Mouse (Mus musculus): ENCODE measurements around the gene Unc5b. TPM values are rescaled to one million over a fixed set of nuclear protein-coding genes. Genes with fewer than 3 reads are reported as not detected.
A peak's percentile ranks its signal among the peaks of the same experiment; 100 is the strongest.

Unc5b gene
- polyA plus RNA-seq, 1 experiment from 2014 or later, result 6.1 TPM

- H3K4me2 ChIP-seq, result peak overlapping the region; percentile 94
- H3K4me3 ChIP-seq, result peak overlapping the region; percentile 75
- peaks cover 62% of the 10 kb centered on the region for H3K4me1 ChIP-seq
- no peaks in the 10 kb centered on the region for H3K9me3 ChIP-seq
- peaks cover 61% of the 10 kb centered on the region for H3K27me3 ChIP-seq
- no peak overlapping the region for H3K27ac ChIP-seq
- peak overlapping the region; percentile 87 for H3K9ac ChIP-seq
- ATAC-seq (ENCODE audit: insufficient number of reproducible peaks, insufficient read depth, low FRiP score, low TSS enrichment, low read depth), result no peak
- H3K36me3 ChIP-seq, result no peaks in the 10 kb centered on the region
- under 1% methylated on average over 11 of the region's 11 CpGs for WGBS
These were observed 1.4 kb downstream of the Unc5b start for GRCm38 (mm10) chr10:60830000-60830399.

GRCm38 (mm10) chr10:60829071-60829470 lies 2.3 kb downstream of the Unc5b start:
- H3K4me3 ChIP-seq, result peak overlapping the region; percentile 75
- WGBS, result 40% methylated on average over 6 of the region's 6 CpGs
- H3K9ac ChIP-seq, result peak overlapping the region; percentile 87; the same call in 1 of the 2 replicates
- H3K36me3 ChIP-seq, result no peaks in the 10 kb centered on the region
- no peaks in the 10 kb centered on the region for H3K9me3 ChIP-seq
- H3K4me1 ChIP-seq, result peaks cover 71% of the 10 kb centered on the region
- peaks cover 54% of the 10 kb centered on the region for H3K27me3 ChIP-seq
- H3K4me2 ChIP-seq, result peak overlapping the region; percentile 94
- no peak for ATAC-seq (ENCODE audit: insufficient number of reproducible peaks, insufficient read depth, low FRiP score, low TSS enrichment, low read depth)
- H3K27ac ChIP-seq, result no peak overlapping the region

DNA sequence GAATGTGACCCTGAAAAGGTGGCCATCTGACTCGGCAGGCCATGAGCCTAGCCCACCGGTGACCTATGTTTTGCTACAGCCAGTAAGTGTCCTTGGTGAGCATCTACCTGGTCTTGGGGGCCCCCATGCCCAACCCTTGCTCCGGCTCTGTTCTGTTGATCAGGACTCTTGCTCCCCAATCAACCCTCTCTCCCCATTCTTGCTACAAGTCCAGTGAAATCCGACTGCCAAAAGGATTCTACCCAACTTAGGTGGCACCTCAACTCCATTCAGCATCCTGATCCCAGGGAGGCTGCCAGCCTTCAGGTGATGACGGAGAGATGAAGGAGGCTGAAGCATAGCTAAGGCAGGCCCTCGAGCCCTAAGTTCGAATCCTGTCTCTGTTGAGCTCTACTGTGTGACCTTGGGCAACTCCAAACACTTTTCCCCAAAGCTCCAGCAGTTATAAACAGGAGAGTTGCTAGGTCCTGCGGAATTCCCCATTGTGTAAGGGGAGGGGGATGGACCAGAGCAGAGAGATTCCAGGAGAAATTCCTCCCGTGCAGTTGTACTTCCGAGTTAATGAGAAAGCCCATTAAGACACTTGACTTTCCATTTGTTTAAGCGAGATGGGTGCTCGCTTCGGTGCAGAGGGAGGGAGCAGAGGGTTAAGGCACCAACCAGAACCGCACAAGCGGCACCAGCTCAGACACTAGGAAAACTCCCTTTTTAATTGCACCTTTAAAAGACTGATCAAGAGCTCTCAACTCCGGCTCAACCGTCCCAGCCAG lies 3.3 kb downstream of the Unc5b start:
- H3K4me1 ChIP-seq, result peaks cover 81% of the 10 kb centered on the region
- H3K27ac ChIP-seq, result no peak overlapping the region
- ATAC-seq (ENCODE audit: insufficient number of reproducible peaks, insufficient read depth, low FRiP score, low TSS enrichment, low read depth), result no peak
- no peaks in the 10 kb centered on the region for H3K9me3 ChIP-seq
- H3K4me2 ChIP-seq, result peak overlapping the region; percentile 94
- WGBS, result 40% methylated on average over 17 of the region's 17 CpGs
- 0 out of 2 replicates have a peak overlapping the region, but pooled peaks have one; percentile 21 for H3K9ac ChIP-seq
- peaks cover 45% of the 10 kb centered on the region for H3K27me3 ChIP-seq
- no peaks in the 10 kb centered on the region for H3K36me3 ChIP-seq
- peak overlapping the region; percentile 75 for H3K4me3 ChIP-seq

DNA sequence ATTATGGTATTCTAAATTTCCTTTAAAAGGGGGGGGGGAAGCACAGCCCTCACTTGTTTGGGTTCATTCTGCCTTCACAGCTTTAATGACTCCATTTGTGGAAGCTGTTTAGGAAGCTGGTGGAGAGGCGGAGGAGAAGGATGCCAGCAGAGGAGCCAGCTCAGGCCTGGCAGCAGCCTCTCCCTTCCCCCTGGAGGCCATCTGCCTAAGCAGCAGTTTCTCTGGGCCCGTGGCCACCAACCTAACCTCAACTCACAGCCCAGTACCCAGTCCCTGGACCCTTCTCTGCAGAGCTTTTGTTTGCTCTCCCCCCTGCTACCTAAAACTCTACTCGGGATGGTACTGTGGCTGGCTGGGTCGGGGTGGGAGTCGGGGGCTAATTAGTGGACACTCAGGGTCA lies 4.1 kb downstream of the Unc5b start:
- ATAC-seq (ENCODE audit: insufficient number of reproducible peaks, insufficient read depth, low FRiP score, low TSS enrichment, low read depth), result no peak

DNA sequence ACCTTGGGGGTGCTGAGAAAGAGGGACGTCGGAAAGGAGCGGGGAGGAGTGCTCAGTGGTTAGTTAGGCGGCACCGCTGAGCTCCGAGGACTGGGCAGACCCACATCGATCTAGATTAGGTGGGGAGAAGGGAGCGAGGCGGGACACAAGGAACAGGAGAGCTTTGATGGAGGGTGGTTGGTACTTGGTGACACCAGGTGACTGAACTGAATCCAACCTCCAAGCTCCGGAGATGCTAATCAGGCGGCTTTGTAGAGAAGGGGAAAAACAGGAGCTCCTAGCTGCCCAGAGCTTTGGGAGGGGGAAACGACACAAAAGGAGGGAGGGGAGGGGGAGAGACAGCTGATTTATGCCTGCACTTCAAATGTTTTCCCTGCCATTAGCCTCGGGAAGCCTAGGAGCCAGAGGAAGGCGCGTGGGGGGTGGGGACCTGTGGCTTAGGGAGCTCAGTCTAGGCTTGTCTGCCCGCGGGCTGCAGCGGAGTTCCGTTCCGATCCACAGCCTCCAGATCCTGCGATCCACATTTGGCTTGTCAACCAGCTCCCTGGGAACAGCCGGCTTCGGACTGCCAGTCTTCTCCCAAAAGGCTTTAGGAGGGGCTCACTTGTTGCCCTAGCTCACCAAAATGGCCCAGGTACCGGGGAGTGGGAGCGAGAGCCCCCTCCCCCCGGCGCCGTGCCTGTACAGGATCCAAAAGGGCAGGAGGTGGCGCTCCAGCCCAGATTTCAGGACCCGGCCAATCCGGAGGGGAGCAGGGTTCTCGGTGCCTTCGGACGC lies 4.7 kb downstream of the Unc5b start:
- H3K36me3 ChIP-seq, result no peaks in the 10 kb centered on the region
- no peak for ATAC-seq (ENCODE audit: insufficient number of reproducible peaks, insufficient read depth, low FRiP score, low TSS enrichment, low read depth)
- H3K4me1 ChIP-seq, result peaks cover 92% of the 10 kb centered on the region
- under 1% methylated on average over 34 of the region's 34 CpGs for WGBS
- H3K27ac ChIP-seq, result peak overlapping the region; percentile 41; the same call in 1 of the 2 replicates
- peaks cover 32% of the 10 kb centered on the region for H3K27me3 ChIP-seq
- peak overlapping the region; percentile 45 for H3K4me3 ChIP-seq
- peak overlapping the region; percentile 68 for H3K9ac ChIP-seq
- peak overlapping the region; percentile 94 for H3K4me2 ChIP-seq
- H3K9me3 ChIP-seq, result no peaks in the 10 kb centered on the region

More for the DNA sequence above, 4.1 kb downstream of the Unc5b start:
- 22% methylated on average over 5 of the region's 5 CpGs for WGBS
- H3K27me3 ChIP-seq, result peaks cover 37% of the 10 kb centered on the region
- H3K9me3 ChIP-seq, result no peaks in the 10 kb centered on the region
- peak overlapping the region; percentile 68 for H3K9ac ChIP-seq
- peak overlapping the region; percentile 45 for H3K4me3 ChIP-seq
- H3K4me2 ChIP-seq, result peak overlapping the region; percentile 94
- H3K27ac ChIP-seq, result peak overlapping the region; percentile 41; the same call in 1 of the 2 replicates
- peaks cover 89% of the 10 kb centered on the region for H3K4me1 ChIP-seq
- H3K36me3 ChIP-seq, result no peaks in the 10 kb centered on the region

DNA sequence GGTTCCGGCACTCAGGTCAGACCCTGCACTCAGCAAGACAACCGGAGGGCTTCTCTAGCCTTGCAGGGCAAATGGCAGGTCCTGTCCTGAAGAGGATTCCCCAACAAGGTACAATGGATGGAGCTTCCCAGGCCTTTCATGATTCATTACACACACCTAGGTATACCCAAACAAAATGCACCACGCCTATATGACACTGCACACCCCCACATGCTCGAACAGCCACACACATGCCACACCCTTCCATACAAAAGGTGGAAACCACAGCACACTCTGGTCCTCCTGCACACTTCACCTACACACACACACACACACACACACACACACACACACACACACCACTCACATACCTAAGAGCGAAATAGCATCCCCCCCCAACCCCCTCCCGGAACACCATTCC lies 5.4 kb downstream of the Unc5b start:
- H3K27ac ChIP-seq, result no peak overlapping the region
- H3K4me3 ChIP-seq, result peak overlapping the region; percentile 45
- WGBS, result 50% methylated on average over 6 of the region's 6 CpGs
- peak overlapping the region; percentile 94 for H3K4me2 ChIP-seq
- peaks cover 32% of the 10 kb centered on the region for H3K27me3 ChIP-seq
- peaks cover 96% of the 10 kb centered on the region for H3K4me1 ChIP-seq
- no peaks in the 10 kb centered on the region for H3K36me3 ChIP-seq
- H3K9ac ChIP-seq, result no peak overlapping the region
- H3K9me3 ChIP-seq, result no peaks in the 10 kb centered on the region
- no peak for ATAC-seq (ENCODE audit: insufficient number of reproducible peaks, insufficient read depth, low FRiP score, low TSS enrichment, low read depth)

GRCm38 (mm10) chr10:60823744-60824143 lies 7.6 kb downstream of the Unc5b start:
- Histone ChIP-seq H3K36me3 (no peaks in the 10 kb centered on the region), H3K4me1 (peaks cover 74% of the 10 kb centered on the region), H3K4me2 (no peak overlapping the region), H3K27ac (no peak overlapping the region), H3K9ac (peak overlapping the region; percentile 44; the same call in 1 of the 2 replicates), H3K27me3 (peaks cover 19% of the 10 kb centered on the region), H3K4me3 (no peak overlapping the region), H3K9me3 (no peaks in the 10 kb centered on the region)
- no peak for ATAC-seq (ENCODE audit: insufficient number of reproducible peaks, insufficient read depth, low FRiP score, low TSS enrichment, low read depth)
- 36% methylated on average over 8 of the region's 8 CpGs for WGBS

DNA sequence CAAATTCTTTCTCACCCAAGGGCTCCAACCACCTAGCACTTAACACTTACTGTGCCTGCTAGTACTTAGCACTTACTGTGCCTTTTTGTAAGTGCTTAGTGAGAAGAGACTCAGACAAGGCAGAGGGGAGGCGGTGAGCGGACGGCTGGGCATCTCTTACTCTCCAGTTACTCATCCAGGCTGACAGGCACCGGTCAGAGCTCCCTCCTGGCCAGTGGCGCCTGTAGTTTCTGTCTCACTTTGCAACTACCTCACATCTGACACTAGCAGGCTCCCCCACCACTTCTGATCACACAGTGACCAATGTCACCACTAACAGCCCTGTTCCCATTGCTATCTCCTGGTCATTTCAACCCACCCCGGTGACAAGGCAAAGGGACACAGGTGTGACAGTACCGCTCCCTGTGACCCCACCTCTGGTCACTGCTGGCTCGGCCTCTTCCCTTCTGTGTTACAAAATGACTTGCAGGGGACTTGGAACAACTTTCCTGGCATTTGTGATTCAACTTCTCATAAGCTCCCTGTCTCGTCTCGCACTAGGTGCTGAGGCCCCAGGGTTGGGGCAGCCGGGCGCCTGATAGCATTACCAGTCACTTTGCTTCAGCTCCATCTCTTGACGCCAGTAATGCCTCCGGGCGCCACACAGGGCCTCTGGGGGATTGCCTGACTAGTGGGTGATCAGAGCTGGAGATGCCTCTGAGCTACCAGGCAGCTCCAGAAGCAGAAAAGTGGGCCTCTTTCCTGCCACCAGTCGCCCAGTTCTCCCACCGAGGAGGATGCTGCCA lies 8.5 kb downstream of the Unc5b start:
- ATAC-seq (ENCODE audit: insufficient number of reproducible peaks, insufficient read depth, low FRiP score, low TSS enrichment, low read depth), result no peak
- no peaks in the 10 kb centered on the region for H3K9me3 ChIP-seq
- no peak overlapping the region for H3K4me3 ChIP-seq
- 58% methylated on average over 17 of the region's 17 CpGs for WGBS
- H3K4me1 ChIP-seq, result peaks cover 67% of the 10 kb centered on the region
- no peak overlapping the region for H3K9ac ChIP-seq
- peaks cover 11% of the 10 kb centered on the region for H3K27me3 ChIP-seq
- no peaks in the 10 kb centered on the region for H3K36me3 ChIP-seq
- no peak overlapping the region for H3K4me2 ChIP-seq
- no peak overlapping the region for H3K27ac ChIP-seq

GRCm38 (mm10) chr10:60821736-60822358 lies 9.5 kb downstream of the Unc5b start:
- WGBS, result 31% methylated on average over 7 of the region's 7 CpGs
- Histone ChIP-seq H3K4me1 (peaks cover 67% of the 10 kb centered on the region), H3K36me3 (no peaks in the 10 kb centered on the region), H3K27ac (0 out of 2 replicates have a peak overlapping the region, but pooled peaks have one; percentile 49), H3K27me3 (0 out of 2 replicates have a peak, but pooled peaks cover 4% of the 10 kb centered on the region), H3K4me2 (no peak overlapping the region), H3K9me3 (no peaks in the 10 kb centered on the region), H3K9ac (no peak overlapping the region), H3K4me3 (no peak overlapping the region)
- ATAC-seq (ENCODE audit: insufficient number of reproducible peaks, insufficient read depth, low FRiP score, low TSS enrichment, low read depth), result no peak

DNA sequence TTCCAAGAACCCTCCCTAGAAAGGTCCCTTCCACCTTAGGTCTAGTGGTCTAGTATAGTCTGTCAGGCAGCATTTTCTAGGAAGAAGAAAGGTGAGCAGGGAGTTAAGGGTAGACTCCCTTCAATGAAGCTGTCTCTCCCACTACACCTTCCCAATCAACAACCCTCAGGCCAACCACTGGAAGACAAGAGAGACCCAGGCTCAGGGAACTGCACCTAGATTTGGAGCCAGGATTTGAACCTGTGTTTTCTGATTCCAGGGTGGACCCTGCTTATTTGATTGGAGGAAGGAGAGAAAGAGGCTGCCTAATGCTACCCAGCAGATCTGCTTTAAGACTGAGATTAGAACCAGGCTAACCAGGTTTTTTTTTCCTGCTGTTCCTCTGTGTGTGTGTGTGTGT lies 10.1 kb downstream of the Unc5b start:
- no peak for ATAC-seq (ENCODE audit: insufficient number of reproducible peaks, insufficient read depth, low FRiP score, low TSS enrichment, low read depth)
- Histone ChIP-seq H3K36me3 (no peaks in the 10 kb centered on the region), H3K4me1 (peaks cover 67% of the 10 kb centered on the region), H3K9ac (no peak overlapping the region), H3K27ac (no peak overlapping the region), H3K27me3 (0 out of 2 replicates have a peak, but pooled peaks cover 4% of the 10 kb centered on the region), H3K4me2 (no peak overlapping the region), H3K9me3 (no peaks in the 10 kb centered on the region), H3K4me3 (no peak overlapping the region)

DNA sequence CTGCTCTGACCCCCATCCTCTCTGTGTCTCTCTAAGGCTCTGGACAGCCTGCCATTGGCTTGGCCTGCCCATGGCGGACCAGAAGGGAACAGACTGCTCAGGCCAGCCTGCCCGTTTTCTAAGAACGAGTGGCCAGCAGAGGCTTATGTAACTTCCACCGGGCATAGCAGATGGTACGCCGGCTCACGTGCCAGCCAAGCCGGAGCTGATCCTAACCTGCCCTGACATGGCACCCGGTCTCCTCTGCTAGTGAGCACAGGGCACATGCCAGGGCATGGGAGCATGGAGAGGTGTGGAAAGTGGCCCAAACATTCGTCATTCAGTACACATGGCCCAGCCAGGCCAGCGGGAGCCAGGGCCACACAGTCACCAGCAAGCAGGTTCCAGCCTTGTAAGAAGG lies 10.8 kb downstream of the Unc5b start:
- Histone ChIP-seq H3K4me2 (no peak overlapping the region), H3K4me1 (peaks cover 67% of the 10 kb centered on the region), H3K27me3 (0 out of 2 replicates have a peak, but pooled peaks cover 3% of the 10 kb centered on the region), H3K9ac (no peak overlapping the region), H3K27ac (no peak overlapping the region), H3K4me3 (no peak overlapping the region), H3K9me3 (no peaks in the 10 kb centered on the region), H3K36me3 (no peaks in the 10 kb centered on the region)
- 92% methylated on average over 11 of the region's 11 CpGs for WGBS
- ATAC-seq (ENCODE audit: insufficient number of reproducible peaks, insufficient read depth, low FRiP score, low TSS enrichment, low read depth), result no peak

Data from embryonic facial prominence, embryonic 13.5 days (tissue).